Mouse (Mus musculus) MEL (cell line): ENCODE measurements around the gene Tango6. TPM values are rescaled to one million over a fixed set of nuclear protein-coding genes. Genes with fewer than 3 reads are reported as not detected.

Experiments
- DNase-seq: peaks from one replicate; pipeline ENCODE4 v3.0.0; 2011; ENCODE audit warnings: low read depth, low spot score
- H3K27ac ChIP-seq: 2 replicates; pipeline ENCODE4 v1.5.1; 2012; ENCODE audit warnings: low read depth, mild to moderate bottlenecking, control low read depth, low read length, moderate library complexity; ENCODE audit not compliant: control insufficient read depth
- H3K27me3 ChIP-seq, 2 experiments: fragments of 150-350 bp in 1 of 2; sonication (generic) in 1 of 2; 2 replicates each; pipeline ENCODE4 v1.6.1; 2012; ENCODE audit warnings: low read length in 2 of 2, mild to moderate bottlenecking in 2 of 2, improper control_type of control experiment in 1 of 2, moderate library complexity in 1 of 2; ENCODE audit not compliant: insufficient read depth in 2 of 2, control insufficient read depth in 1 of 2
- H3K36me3 ChIP-seq, 2 experiments: 2 replicates each; pipeline ENCODE4 v1.6.1; 2012 to 2014; ENCODE audit warnings: low read length in 2 of 2, improper control_type of control experiment in 1 of 2, inconsistent platforms in 1 of 2, mild to moderate bottlenecking in 1 of 2; ENCODE audit not compliant: insufficient read depth in 2 of 2, control insufficient read depth in 1 of 2
- H3K4me1 ChIP-seq, 2 experiments: fragments of 150-350 bp in 1 of 2; sonication (generic) in 1 of 2; 2 replicates each; pipeline ENCODE4 v1.6.1; 2012; ENCODE audit warnings: low read length in 2 of 2, improper control_type of control experiment in 1 of 2, mild to moderate bottlenecking in 1 of 2; ENCODE audit not compliant: insufficient read depth in 2 of 2, control insufficient read depth in 1 of 2
- H3K4me3 ChIP-seq, 2 experiments: fragments of 150-350 bp in 1 of 2; sonication (generic) in 1 of 2; 2 replicates each; pipeline ENCODE4 v1.5.1; 2012; ENCODE audit warnings: low read depth in 2 of 2, low read length in 2 of 2, mild to moderate bottlenecking in 2 of 2, moderate library complexity in 2 of 2, control low read depth in 1 of 2, improper control_type of control experiment in 1 of 2; ENCODE audit not compliant: control insufficient read depth in 1 of 2, insufficient read depth in 1 of 2
- H3K79me2 ChIP-seq: 2 replicates; pipeline ENCODE4 v1.6.1; 2012; ENCODE audit warnings: mild to moderate bottlenecking, low read length, moderate library complexity; ENCODE audit not compliant: control insufficient read depth, poor library complexity, insufficient read depth
- H3K9ac ChIP-seq: 2 replicates; pipeline ENCODE4 v1.6.1; 2012; ENCODE audit warnings: low read depth, mild to moderate bottlenecking, control low read depth, low read length, moderate library complexity; ENCODE audit not compliant: control insufficient read depth, poor library complexity, severe bottlenecking
- H3K9me3 ChIP-seq: fragments of 150-350 bp; sonication (generic); replicated peaks from 2 replicates; pipeline ENCODE4 v1.6.1; 2012; ENCODE audit warnings: mild to moderate bottlenecking, low read length, improper control_type of control experiment, moderate library complexity; ENCODE audit not compliant: insufficient read depth
- CTCF ChIP-seq, 3 experiments: IDR thresholded peaks in 2 of 3; conservative IDR thresholded peaks in 1 of 3; 2 replicates each; pipeline ENCODE4 v1.5.1; 2011 to 2012; ENCODE audit warnings: low read length in 3 of 3, low read depth in 2 of 3, mild to moderate bottlenecking in 2 of 3, improper control_type of control experiment in 1 of 3, inconsistent platforms in 1 of 3, mixed read lengths in 1 of 3, moderate library complexity in 1 of 3; ENCODE audit not compliant: control insufficient read depth in 1 of 3, insufficient read depth in 1 of 3, poor library complexity in 1 of 3, severe bottlenecking in 1 of 3
- ETS1 ChIP-seq: IDR thresholded peaks from 2 replicates; pipeline ENCODE4 v1.6.1; 2012; ENCODE audit warnings: low read depth, mild to moderate bottlenecking, inconsistent platforms, low read length, improper control_type of control experiment, moderate library complexity
- HCFC1 ChIP-seq: IDR thresholded peaks from 2 replicates; pipeline ENCODE4 v1.6.1; 2012; ENCODE audit warnings: low read depth, mild to moderate bottlenecking, inconsistent platforms, low read length, improper control_type of control experiment, moderate library complexity
- KAT2A ChIP-seq: conservative IDR thresholded peaks from 2 replicates; pipeline ENCODE4 v1.6.1; 2012; ENCODE audit warnings: low read depth, low read length, improper control_type of control experiment, inconsistent platforms
- MAFK ChIP-seq: IDR thresholded peaks from 2 replicates; pipeline ENCODE4 v1.6.1; 2011; ENCODE audit warnings: low read depth, mild to moderate bottlenecking, low read length, improper control_type of control experiment, borderline replicate concordance
- MEF2A ChIP-seq: IDR thresholded peaks from 2 replicates; pipeline ENCODE4 v1.6.1; 2014; ENCODE audit warnings: low read depth, mild to moderate bottlenecking, inconsistent platforms, low read length, improper control_type of control experiment; ENCODE audit not compliant: poor library complexity, insufficient replicate concordance, severe bottlenecking; ENCODE audit errors: extremely low read depth
- NELFE ChIP-seq: IDR thresholded peaks from 2 replicates; pipeline ENCODE4 v1.6.1; 2011; ENCODE audit warnings: low read depth, low read length, improper control_type of control experiment
- NRF1 ChIP-seq: IDR thresholded peaks from 2 replicates; pipeline ENCODE4 v1.6.1; 2014; ENCODE audit warnings: low read depth, mild to moderate bottlenecking, inconsistent platforms, low read length, improper control_type of control experiment, moderate library complexity; ENCODE audit not compliant: poor library complexity, insufficient read depth, severe bottlenecking
- POLR2A ChIP-seq, 2 experiments: IDR thresholded peaks; 2 replicates each; pipeline ENCODE4 v1.6.1; 2011 to 2012; ENCODE audit warnings: low read length in 2 of 2, mild to moderate bottlenecking in 2 of 2, control low read depth in 1 of 2, improper control_type of control experiment in 1 of 2, low read depth in 1 of 2, moderate library complexity in 1 of 2; ENCODE audit not compliant: control insufficient read depth in 1 of 2, insufficient read depth in 1 of 2, poor library complexity in 1 of 2
- POLR2AphosphoS2 ChIP-seq: IDR thresholded peaks from 2 replicates; pipeline ENCODE4 v1.6.1; 2011; ENCODE audit warnings: low read length, improper control_type of control experiment
- POLR2AphosphoS5 ChIP-seq: IDR thresholded peaks from 2 replicates; pipeline ENCODE4 v1.6.1; 2012; ENCODE audit warnings: low read depth, borderline replicate concordance, mild to moderate bottlenecking, inconsistent platforms, low read length, moderate library complexity, mixed read lengths
- TBP ChIP-seq: IDR thresholded peaks from 2 replicates; pipeline ENCODE4 v1.8.0; 2011; ENCODE audit warnings: low read depth, low read length, improper control_type of control experiment
- TCF12 ChIP-seq: IDR thresholded peaks from 2 replicates; pipeline ENCODE4 v1.6.1; 2014; ENCODE audit warnings: low read depth, mild to moderate bottlenecking, inconsistent platforms, low read length, improper control_type of control experiment, moderate library complexity
- USF1 ChIP-seq: IDR thresholded peaks from 2 replicates; pipeline ENCODE4 v1.6.1; 2014; ENCODE audit warnings: low read depth, mild to moderate bottlenecking, inconsistent platforms, low read length, improper control_type of control experiment, moderate library complexity
- USF2 ChIP-seq, 2 experiments: IDR thresholded peaks; 2 replicates each; pipeline ENCODE4 v1.6.1; 2011 to 2012; ENCODE audit warnings: improper control_type of control experiment in 2 of 2, low read length in 2 of 2, borderline replicate concordance in 1 of 2, inconsistent platforms in 1 of 2, low read depth in 1 of 2, mild to moderate bottlenecking in 1 of 2; ENCODE audit not compliant: insufficient read depth in 1 of 2
- ZKSCAN1 ChIP-seq: IDR thresholded peaks from 2 replicates; pipeline ENCODE4 v1.6.1; 2012; ENCODE audit warnings: low read depth, mild to moderate bottlenecking, inconsistent platforms, low read length, improper control_type of control experiment, moderate library complexity
- ZMIZ1 ChIP-seq: IDR thresholded peaks from 2 replicates; pipeline ENCODE4 v1.6.1; 2012; ENCODE audit warnings: low read depth, mild to moderate bottlenecking, inconsistent platforms, low read length, improper control_type of control experiment, moderate library complexity
- polyA plus RNA-seq, 2 experiments: library from polyadenylated mRNA; stranded (reverse) in 1 of 2; unstranded in 1 of 2; fragments of >175 nt in 1 of 2; fragments of >200 nt in 1 of 2; gene quantifications; 2 replicates each; pipeline versions ENCODE4 v1.2.1 to v1.2.4; 2012; ENCODE audit warnings: low replicate concordance in 2 of 2, low read depth in 1 of 2; ENCODE audit not compliant: insufficient read length in 2 of 2, insufficient read depth in 1 of 2, missing spikeins in 1 of 2
- total RNA-seq: library from RNA; depleted of rRNA; stranded (reverse); fragments of 300-350 nt; gene quantifications from 2 replicates; pipeline ENCODE4 v1.2.3, GENCODE M21; 2012

Tango6 gene
- total and polyA plus RNA-seq, 3 experiments: 3.0 to 6.1 TPM; not detected in 1

DNA sequence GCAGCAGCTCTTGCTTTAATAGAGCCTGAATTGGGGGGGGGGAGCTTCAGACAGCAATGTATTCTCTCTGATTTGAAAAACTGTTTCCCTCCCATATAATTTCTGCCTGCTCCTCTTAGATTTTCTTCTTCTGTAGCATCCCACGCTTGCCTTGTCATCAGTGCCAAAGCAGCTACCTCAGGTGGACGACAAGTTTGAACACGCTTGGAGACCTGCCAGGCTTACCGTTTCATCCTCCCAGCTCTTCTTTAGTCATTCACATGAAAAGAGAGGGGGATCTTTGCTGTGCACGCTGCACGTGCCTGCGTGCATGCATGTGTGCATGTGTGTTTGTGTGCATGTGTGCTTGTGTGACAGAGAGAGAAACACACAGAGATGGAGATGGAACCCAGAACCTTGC lies 127.5 kb downstream of the Tango6 start:
- H3K27ac ChIP-seq: no peak overlapping the region
- no peaks in the 10 kb centered on the region for H3K4me1 ChIP-seq
- H3K79me2 ChIP-seq: no peaks in the 10 kb centered on the region
- H3K9me3 ChIP-seq: no peaks in the 10 kb centered on the region
- DNase-seq: no peak
- no peak for TF ChIP-seq MAFK
- no peak for TF ChIP-seq USF1
- TF ChIP-seq POLR2AphosphoS2: no peak
- TF ChIP-seq POLR2A (IDR thresholded peaks at IDR 0.05; ENCODE audit: control insufficient read depth in 1 of 2, insufficient read depth in 1 of 2, low read depth in 1 of 2, low read length in 2 of 2, poor library complexity in 1 of 2): no peak
- no peak for TF ChIP-seq MEF2A
- TF ChIP-seq TBP: no peak
- TF ChIP-seq ZMIZ1: no peak
- no peak for TF ChIP-seq HCFC1
- TF ChIP-seq TCF12: no peak
- no peak for TF ChIP-seq NELFE
- TF ChIP-seq ZKSCAN1: no peak
- TF ChIP-seq CTCF (IDR thresholded peaks at IDR 0.05 in 2 of 3, conservative IDR thresholded peaks at IDR 0.05 in 1 of 3; ENCODE audit: control insufficient read depth in 1 of 3, insufficient read depth in 1 of 3, low read depth in 2 of 3, low read length in 3 of 3, poor library complexity in 1 of 3, severe bottlenecking in 1 of 3): no peak
- no peak for TF ChIP-seq KAT2A
- TF ChIP-seq POLR2AphosphoS5: no peak
- TF ChIP-seq USF2 (IDR thresholded peaks at IDR 0.05; ENCODE audit: borderline replicate concordance in 1 of 2, insufficient read depth in 1 of 2, low read depth in 1 of 2, low read length in 2 of 2): no peak
- H3K4me3 ChIP-seq: no peak overlapping the region
- no peak overlapping the region for H3K9ac ChIP-seq
- H3K27me3 ChIP-seq: no peaks in the 10 kb centered on the region
- H3K36me3 ChIP-seq: no peaks in the 10 kb centered on the region

DNA sequence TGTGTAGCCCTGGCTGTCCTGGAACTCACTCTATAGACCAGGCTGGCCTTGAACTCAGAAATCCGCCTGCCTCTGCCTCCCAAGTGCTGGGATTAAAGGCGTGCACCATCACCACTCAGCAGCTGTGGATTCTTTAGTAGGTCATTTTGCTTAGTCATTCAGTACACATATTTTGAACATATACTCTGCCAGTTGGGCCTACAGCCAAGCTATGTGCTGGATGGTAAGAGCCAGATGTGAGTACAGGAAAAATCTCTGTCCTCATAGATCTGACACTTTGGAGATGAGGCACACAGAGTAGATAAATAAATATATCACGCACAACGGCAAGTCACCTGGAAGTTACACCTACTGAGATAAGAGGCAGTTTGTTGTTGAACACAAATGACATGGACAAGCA lies 129.7 kb downstream of the Tango6 start:
- no peak overlapping the region for H3K9ac ChIP-seq
- no peaks in the 10 kb centered on the region for H3K4me1 ChIP-seq
- H3K4me3 ChIP-seq: no peak overlapping the region
- no peak for DNase-seq
- H3K27ac ChIP-seq: no peak overlapping the region
- H3K79me2 ChIP-seq: no peaks in the 10 kb centered on the region
- TF ChIP-seq ETS1: no peak
- TF ChIP-seq NRF1: no peak
- no peaks in the 10 kb centered on the region for H3K27me3 ChIP-seq
- H3K36me3 ChIP-seq: no peaks in the 10 kb centered on the region
- H3K9me3 ChIP-seq: no peaks in the 10 kb centered on the region
